Mouse (Mus musculus) erythroid progenitor cell, adult 5-6 weeks (primary cell): ENCODE data around the gene Irak3. TPM values are rescaled to one million over a fixed set of nuclear protein-coding genes. Genes with fewer than 3 reads are reported as not detected.
A peak's percentile ranks its signal among the peaks of the same experiment; 100 is the strongest.

Experiments
- ATAC-seq: replicated peaks from 2 replicates; pipeline ENCODE4 v1.8.0; 2016; ENCODE audit warnings: moderate number of reproducible peaks, mild to moderate bottlenecking, moderate TSS enrichment, inconsistent platforms; ENCODE audit not compliant: poor library complexity, low FRiP score, severe bottlenecking
- total RNA-seq, 2 experiments: library from RNA; stranded (forward) in 1 of 2; stranded (reverse) in 1 of 2; fragments of 150-400 nt in 1 of 2; fragments of 186-747, 209-891 nt in 1 of 2; gene quantifications; 2 replicates each; pipeline versions ENCODE4 v1.2.3 to v1.2.4; 2015 to 2017; ENCODE audit warnings: low replicate concordance in 2 of 2

Gene Irak3
- total RNA-seq, 2 experiments from 2014 or later: 1.3 to 12.2 TPM

GRCm38 (mm10) chr10:120208575-120209538 is 6.9 kb upstream of the Irak3 start:
- ATAC-seq: peak; percentile 79

GRCm38 (mm10) chr10:120208015-120208414 is 6.1 kb upstream of the Irak3 start:
- no peak for ATAC-seq

- ATAC-seq: no peak
Measured at GRCm38 (mm10) chr10:120204591-120205210, 2.8 kb upstream of the Irak3 start.

GRCm38 (mm10) chr10:120202467-120203250 is 729 bp upstream of the Irak3 start:
- no peak for ATAC-seq

GRCm38 (mm10) chr10:120201131-120201921 is 604 bp downstream of the Irak3 start, which contains the start of gene Tmbim4:
Tmbim4 (plus strand) TSS chr10:120201590.
- ATAC-seq: peak; percentile 98

- no peak for ATAC-seq
Measured at GRCm38 (mm10) chr10:120197061-120197835, 4.7 kb downstream of the Irak3 start.

GRCm38 (mm10) chr10:120193255-120193654 is 8.7 kb downstream of the Irak3 start:
- ATAC-seq: no peak

GRCm38 (mm10) chr10:120192278-120192677 is 9.7 kb downstream of the Irak3 start:
- no peak for ATAC-seq

- ATAC-seq: no peak
Measured at GRCm38 (mm10) chr10:120191165-120191564, 10.8 kb downstream of the Irak3 start.

- ATAC-seq: no peak
Measured at GRCm38 (mm10) chr10:120189782-120190181, 12.1 kb downstream of the Irak3 start.

- no peak for ATAC-seq
Measured at GRCm38 (mm10) chr10:120189276-120189675, 12.7 kb downstream of the Irak3 start.

GRCm38 (mm10) chr10:120188513-120188912 is 13.4 kb downstream of the Irak3 start:
- ATAC-seq: no peak

- no peak for ATAC-seq
Measured at GRCm38 (mm10) chr10:120183342-120183741, 18.6 kb downstream of the Irak3 start.

- no peak for ATAC-seq
Measured at GRCm38 (mm10) chr10:120182887-120183286, 19.0 kb downstream of the Irak3 start.

- no peak for ATAC-seq
Measured at GRCm38 (mm10) chr10:120174192-120174705, 27.7 kb downstream of the Irak3 start.

- ATAC-seq: no peak
Measured at GRCm38 (mm10) chr10:120171340-120171739, 30.6 kb downstream of the Irak3 start.

GRCm38 (mm10) chr10:120170277-120170676 is 31.7 kb downstream of the Irak3 start:
- no peak for ATAC-seq

- no peak for ATAC-seq
Measured at GRCm38 (mm10) chr10:120169841-120170240, 32.1 kb downstream of the Irak3 start.
